Mouse (Mus musculus): ENCODE measurements at regions not wholly inside any gene's neighbourhood (a gene's known extent, or its start where the extent isn't known, plus 50 kb on each side); places are given as distances from the start of the nearest gene placed in this dataset.

GRCm38 (mm10) chr14:71486176-71486970 is 886.7 kb upstream of the Fam160b2 start:
- DNase-seq (ENCODE audit: low spot score): no peak

DNA sequence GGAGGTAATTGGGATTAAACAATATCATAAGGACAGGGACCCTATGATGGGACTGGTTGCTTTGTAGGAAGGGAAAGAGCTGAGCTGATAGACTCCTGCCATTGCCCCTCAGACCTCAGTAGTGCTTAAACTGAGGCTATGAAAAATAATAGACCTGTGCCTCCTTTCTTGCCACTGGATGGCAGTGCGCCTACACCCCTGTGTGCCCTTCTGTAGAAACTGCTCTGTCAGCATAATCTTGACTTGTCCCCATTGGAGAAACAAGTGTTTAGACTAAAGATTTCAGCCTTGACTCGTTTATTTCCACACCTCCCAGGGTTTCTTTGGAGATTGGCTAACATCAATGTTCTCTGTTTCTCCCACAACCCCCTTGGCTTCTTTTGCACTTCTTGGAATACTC is 876.0 kb upstream of the Fam160b2 start:
- DNase-seq (ENCODE audit: low spot score): no peak

DNA sequence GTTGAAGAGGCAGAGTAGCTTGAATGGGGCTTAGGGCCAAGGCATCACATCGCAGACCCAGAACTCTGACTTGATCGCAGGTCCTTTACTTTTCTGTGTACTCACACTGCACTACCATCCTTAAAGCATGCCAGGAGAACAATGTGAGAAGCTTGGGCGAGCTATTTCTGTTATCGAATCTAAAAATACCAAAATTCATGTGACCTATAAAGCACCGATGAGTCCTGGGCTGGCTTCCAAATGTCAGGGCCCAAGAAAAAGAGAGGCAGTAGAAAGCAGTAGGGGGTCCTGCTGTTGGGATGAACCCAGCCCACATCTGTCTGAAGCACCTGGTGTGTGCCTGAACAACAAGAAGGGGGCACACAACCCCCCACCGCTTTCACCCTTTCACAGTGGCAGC is 874.3 kb upstream of the Fam160b2 start:
- DNase-seq (ENCODE audit: low spot score): no peak

DNA sequence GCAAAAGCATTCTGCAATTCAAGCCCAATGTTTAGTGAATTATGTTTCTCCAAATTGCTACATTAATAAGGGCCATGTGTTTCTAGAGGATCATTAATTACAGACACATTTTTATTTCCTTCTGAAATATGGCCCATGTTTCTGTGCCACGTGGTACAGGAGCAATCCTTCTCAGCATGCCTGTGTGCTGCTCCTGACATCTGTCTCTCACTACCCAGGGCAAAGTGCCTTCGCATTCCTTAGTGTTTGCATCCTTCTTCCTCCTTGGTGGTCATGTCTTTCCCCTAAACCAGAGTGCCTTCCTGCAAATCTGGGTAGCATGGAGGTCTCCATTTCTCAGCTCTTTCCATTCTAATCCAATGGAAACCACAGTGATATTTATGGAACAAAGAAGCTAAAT is 832.7 kb upstream of the Fam160b2 start:
- no peak for DNase-seq (ENCODE audit: low spot score)
